Mouse (Mus musculus) liver, embryonic 15.5 days (tissue): ENCODE measurements around the gene Pld3. TPM values are rescaled to one million over a fixed set of nuclear protein-coding genes. Genes with fewer than 3 reads are reported as not detected.
A peak's percentile ranks its signal among the peaks of the same experiment; 100 is the strongest.

ENCODE experiments used
- ATAC-seq: fragments of 200-750 bp; cut with Nextera tagmentation; 2 replicates; pipeline ENCODE4 v1.8.0; 2017; ENCODE audit warnings: moderate number of reproducible peaks, mild to moderate bottlenecking, moderate library complexity; ENCODE audit not compliant: insufficient read depth
- H3K27ac ChIP-seq: fragments of 300-500 bp; sonication (generic); replicated peaks from 2 replicates; pipeline ENCODE4 v1.5.1; 2015; ENCODE audit warnings: mild to moderate bottlenecking, inconsistent platforms
- H3K27me3 ChIP-seq: fragments of 300-500 bp; sonication (generic); 2 replicates; pipeline ENCODE4 v1.6.1; 2015; ENCODE audit warnings: mild to moderate bottlenecking, inconsistent platforms
- H3K36me3 ChIP-seq: fragments of 300-500 bp; sonication (generic); replicated peaks from 2 replicates; pipeline ENCODE4 v1.6.1; 2015; ENCODE audit warnings: moderate library complexity, mild to moderate bottlenecking, inconsistent platforms
- H3K4me1 ChIP-seq: fragments of 300-500 bp; sonication (generic); replicated peaks from 2 replicates; pipeline ENCODE4 v1.6.1; 2015; ENCODE audit warnings: inconsistent platforms
- H3K4me2 ChIP-seq: fragments of 300-500 bp; sonication (generic); 2 replicates; pipeline ENCODE4 v1.6.1; 2015; ENCODE audit warnings: moderate library complexity, mild to moderate bottlenecking, inconsistent platforms
- H3K4me3 ChIP-seq: fragments of 300-500 bp; sonication (generic); replicated peaks from 2 replicates; pipeline ENCODE4 v1.5.1; 2015; ENCODE audit warnings: mild to moderate bottlenecking, inconsistent platforms
- H3K9ac ChIP-seq: fragments of 300-500 bp; sonication (generic); 2 replicates; pipeline ENCODE4 v1.6.1; 2015; ENCODE audit warnings: moderate library complexity, mild to moderate bottlenecking, inconsistent platforms
- H3K9me3 ChIP-seq: fragments of 300-500 bp; sonication (generic); replicated peaks from 2 replicates; pipeline ENCODE4 v1.6.1; 2016; ENCODE audit warnings: inconsistent platforms
- WGBS: fragments of 180-500 bp; shearing (Covaris S2); methylation state at CpG from one replicate; pipeline ENCODE4 v1.1.7; 2015; ENCODE audit warnings: mixed read lengths; ENCODE audit not compliant: insufficient replicate concordance; 5-methylcytosine and 5-hydroxymethylcytosine counted together
- polyA plus RNA-seq: library from polyadenylated mRNA; unstranded; fragments of >200 nt; fragmentation: Nextera tagmentation; extraction: Ambion mirVana; gene quantifications from 2 replicates; pipeline ENCODE4 v1.2.1, GENCODE M21; 2015

Pld3 gene
- polyA plus RNA-seq: 76.3 and 93.4 TPM in 2 replicates

DNA sequence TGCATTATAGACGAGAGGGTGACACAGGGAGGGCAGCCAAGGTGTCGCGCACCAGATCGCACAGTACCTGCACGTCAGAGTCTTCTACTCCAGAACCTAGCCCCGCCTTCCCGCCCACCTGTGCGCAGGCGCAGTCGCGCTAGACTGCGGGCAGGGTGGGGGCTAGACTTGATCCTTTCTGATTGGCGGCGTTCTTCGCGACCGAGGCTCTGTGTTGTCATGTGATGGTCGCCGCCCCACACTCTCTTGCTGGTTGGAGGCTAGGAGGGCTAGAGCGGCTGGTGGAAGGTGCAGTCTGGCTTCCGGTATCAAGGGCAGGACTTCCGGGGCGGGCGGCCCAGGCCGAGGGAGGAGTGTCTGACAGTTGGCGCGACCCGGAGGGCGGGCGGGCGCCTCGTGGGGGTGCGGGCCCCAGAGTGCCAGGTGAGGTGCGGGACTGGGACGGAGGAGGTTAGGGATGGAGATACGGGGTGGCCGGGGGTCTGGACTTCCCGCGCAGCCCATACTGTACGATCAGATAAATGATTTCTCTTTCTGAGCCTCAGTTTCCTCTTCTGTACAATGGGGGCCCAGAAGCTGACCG, at the start of gene Pld3, which contains the start of gene 2310022A10Rik:
Gene Pld3, minus strand, starts transcription at position 288 of the 583 bp plus-strand sequence.
Gene 2310022A10Rik, plus strand, starts transcription at position 303 of the 583 bp plus-strand sequence.
- Histone ChIP-seq H3K9me3 (no peaks in the 10 kb centered on the region), H3K27me3 (no peaks in the 10 kb centered on the region), H3K27ac (peak within 1 kb of the TSS; percentile 77), H3K4me3 (peak within 1 kb of the TSS; percentile 75), H3K9ac (peak within 1 kb of the TSS; percentile 86), H3K36me3 (peaks cover 14% of the 10 kb centered on the region), H3K4me1 (peaks cover 35% of the 10 kb centered on the region), H3K4me2 (peak within 1 kb of the TSS; percentile 90)
- ATAC-seq: peak; percentile 100
- 0% methylated on average over 41 of the region's 41 CpGs for WGBS

DNA sequence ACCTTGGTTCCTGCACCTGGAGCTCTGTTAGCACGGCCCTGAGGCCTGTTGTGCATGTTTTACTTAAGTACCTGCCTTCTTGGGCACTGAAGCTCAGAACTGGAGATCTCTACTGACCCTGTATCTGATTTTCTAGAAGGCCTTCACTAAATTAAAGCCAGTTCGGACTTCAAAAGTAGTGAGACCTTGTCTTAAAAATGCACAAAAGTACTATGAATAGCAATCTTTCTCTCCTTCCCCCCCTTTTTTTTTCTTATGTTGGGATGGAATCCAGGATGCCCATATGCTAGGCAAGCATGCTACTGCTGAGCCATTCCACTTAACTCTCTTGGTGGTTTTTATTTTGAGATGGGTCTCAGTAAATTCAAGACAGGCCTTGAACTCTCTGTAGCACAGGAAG, 49.1 kb upstream of the Pld3 start:
- ATAC-seq: no peak
- Histone ChIP-seq H3K9me3 (no peaks in the 10 kb centered on the region), H3K9ac (no peak overlapping the region), H3K27me3 (no peaks in the 10 kb centered on the region), H3K4me1 (peaks cover 77% of the 10 kb centered on the region), H3K4me2 (no peak overlapping the region), H3K4me3 (no peak overlapping the region), H3K36me3 (no peaks in the 10 kb centered on the region), H3K27ac (no peak overlapping the region)
- 61% methylated on average over 2 of the region's 2 CpGs for WGBS

DNA sequence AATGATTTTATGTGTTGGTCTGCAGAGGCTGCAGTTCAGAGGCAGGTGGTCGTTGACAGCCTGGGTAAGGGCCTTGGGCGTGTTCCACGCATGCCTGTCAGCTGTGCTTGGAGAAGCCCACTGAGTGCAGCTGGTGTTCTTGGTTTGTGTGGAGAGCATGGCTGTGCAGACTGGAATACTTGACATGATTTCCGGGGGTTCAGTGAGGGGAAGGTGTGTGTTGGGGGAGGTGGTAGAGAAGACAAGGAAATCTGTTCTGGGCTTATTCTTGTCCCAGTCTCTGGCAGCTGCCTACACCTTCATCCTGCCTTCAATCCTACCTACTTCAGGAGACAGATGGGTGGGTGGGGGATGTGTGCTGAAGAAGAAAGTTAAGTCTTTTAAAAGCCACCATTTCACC, 48.6 kb upstream of the Pld3 start:
- no peak overlapping the region for H3K4me3 ChIP-seq
- H3K9ac ChIP-seq: no peak overlapping the region
- H3K36me3 ChIP-seq: no peaks in the 10 kb centered on the region
- no peaks in the 10 kb centered on the region for H3K9me3 ChIP-seq
- WGBS: 69% methylated on average over 4 of the region's 4 CpGs
- H3K4me1 ChIP-seq: peaks cover 77% of the 10 kb centered on the region
- H3K4me2 ChIP-seq: no peak overlapping the region
- H3K27ac ChIP-seq: no peak overlapping the region
- no peak for ATAC-seq
- H3K27me3 ChIP-seq: no peaks in the 10 kb centered on the region

DNA sequence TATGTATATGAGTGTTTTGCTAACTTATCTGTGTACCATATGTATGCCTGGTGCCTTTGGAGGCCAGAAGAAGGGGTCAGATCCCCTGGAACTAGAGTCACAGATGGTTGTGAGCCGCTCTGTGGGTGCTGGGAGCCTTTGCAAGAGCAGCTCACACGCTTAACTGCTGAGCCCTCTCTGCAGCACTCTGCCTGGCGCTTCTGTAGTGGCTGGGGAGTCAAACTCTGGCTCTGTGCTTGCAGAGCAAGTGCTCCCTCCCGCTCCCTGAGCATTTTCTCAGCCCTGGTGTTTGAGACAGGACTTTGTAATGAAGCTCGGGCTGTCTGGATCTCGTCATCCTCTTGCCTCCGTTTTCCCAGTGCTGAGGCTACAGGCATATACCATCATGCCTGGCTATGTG, 45.0 kb upstream of the Pld3 start:
- Histone ChIP-seq H3K27me3 (no peaks in the 10 kb centered on the region), H3K9me3 (no peaks in the 10 kb centered on the region), H3K4me2 (no peak overlapping the region), H3K27ac (no peak overlapping the region), H3K4me1 (peaks cover 86% of the 10 kb centered on the region), H3K4me3 (no peak overlapping the region), H3K9ac (no peak overlapping the region), H3K36me3 (no peaks in the 10 kb centered on the region)
- ATAC-seq: no peak
- 69% methylated on average over 7 of the region's 7 CpGs for WGBS

DNA sequence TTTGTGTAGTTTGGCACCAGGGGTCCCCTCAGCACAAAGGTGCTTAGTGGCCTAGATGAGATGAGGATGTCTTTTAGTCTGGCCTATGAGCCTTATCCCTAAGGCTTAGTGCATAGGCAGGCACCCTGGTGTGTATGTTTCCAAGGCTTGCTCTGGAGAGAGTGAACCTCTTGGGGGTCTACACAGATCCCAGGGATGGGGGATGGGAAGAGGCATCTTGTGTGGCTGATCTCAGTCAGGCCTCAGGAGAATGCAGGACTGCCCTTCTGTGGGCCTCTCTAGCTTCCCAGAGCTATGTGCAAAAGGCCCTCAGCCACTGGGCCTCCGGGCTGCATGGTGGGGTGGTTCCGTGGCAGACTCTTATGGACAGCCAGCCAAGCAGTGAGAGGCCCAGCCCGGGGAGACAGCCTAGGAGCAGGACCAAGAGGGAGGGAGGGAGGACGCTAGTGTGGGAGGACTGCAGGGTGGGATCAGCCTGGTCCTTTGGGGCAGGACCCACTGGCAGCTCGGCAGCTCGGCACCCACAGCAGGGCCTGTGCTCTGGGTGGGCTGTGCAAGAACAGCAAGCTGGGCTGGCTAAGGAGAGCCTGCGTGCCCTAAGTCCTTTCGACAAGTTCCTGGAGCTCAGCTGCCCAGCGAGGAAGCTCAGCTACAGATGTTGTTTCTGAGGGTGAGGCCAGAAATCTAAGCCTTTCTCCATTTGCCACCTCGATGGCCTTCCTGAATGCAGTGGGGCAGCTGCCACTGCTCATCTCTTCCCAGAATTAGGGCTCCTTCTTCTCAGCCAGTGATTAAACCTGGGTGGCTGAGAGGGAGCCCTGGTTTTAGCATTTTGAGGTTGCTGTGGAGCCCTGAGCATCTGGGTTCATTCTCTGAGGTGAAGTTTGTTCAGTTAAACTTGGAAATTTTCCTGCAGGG, 43.8 kb upstream of the Pld3 start:
- Histone ChIP-seq H3K36me3 (no peaks in the 10 kb centered on the region), H3K27me3 (no peaks in the 10 kb centered on the region), H3K4me3 (no peak overlapping the region), H3K4me2 (peak overlapping the region; percentile 27; the same call in 1 of the 2 replicates), H3K4me1 (peaks cover 84% of the 10 kb centered on the region), H3K9ac (peak overlapping the region; percentile 12; the same call in 1 of the 2 replicates), H3K27ac (peak overlapping the region; percentile 20), H3K9me3 (no peaks in the 10 kb centered on the region)
- 60% methylated on average over 10 of the region's 10 CpGs for WGBS
- no peak for ATAC-seq

DNA sequence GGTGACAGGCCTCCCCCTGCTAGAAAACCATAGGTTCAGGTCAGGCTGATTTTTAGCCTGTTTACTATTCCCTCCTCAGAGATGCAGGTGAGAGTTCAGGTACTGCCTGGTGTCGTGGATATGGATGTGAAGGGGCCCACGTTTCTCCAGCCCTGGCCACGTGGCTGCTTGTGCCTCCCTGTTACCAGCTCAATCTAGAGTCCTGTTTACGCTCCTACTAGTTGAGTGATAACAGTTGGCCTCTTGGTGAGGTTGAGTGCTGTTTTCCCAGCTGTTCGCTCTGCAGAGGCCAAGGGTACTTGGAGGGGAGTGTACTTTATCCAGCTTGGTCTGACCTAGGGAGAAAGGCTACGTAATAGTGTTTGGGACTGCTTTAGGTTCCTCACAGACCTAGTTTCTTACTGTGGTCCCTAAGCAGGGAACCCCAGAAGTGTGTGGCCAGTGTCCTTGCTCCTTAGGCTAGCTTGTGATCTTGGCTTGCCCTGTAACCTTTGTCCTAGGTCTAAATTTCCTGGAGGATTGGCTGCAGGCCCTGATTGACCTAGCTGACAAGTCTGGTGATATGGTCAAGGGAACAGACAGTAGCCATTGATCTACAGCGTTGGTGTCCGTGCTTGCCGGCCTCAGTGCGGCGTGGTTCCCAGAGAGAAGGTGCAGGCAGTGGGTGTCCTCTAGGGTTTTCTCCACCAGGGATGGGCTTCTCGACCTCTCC, 40.1 kb upstream of the Pld3 start:
- peak; percentile 23 for ATAC-seq

DNA sequence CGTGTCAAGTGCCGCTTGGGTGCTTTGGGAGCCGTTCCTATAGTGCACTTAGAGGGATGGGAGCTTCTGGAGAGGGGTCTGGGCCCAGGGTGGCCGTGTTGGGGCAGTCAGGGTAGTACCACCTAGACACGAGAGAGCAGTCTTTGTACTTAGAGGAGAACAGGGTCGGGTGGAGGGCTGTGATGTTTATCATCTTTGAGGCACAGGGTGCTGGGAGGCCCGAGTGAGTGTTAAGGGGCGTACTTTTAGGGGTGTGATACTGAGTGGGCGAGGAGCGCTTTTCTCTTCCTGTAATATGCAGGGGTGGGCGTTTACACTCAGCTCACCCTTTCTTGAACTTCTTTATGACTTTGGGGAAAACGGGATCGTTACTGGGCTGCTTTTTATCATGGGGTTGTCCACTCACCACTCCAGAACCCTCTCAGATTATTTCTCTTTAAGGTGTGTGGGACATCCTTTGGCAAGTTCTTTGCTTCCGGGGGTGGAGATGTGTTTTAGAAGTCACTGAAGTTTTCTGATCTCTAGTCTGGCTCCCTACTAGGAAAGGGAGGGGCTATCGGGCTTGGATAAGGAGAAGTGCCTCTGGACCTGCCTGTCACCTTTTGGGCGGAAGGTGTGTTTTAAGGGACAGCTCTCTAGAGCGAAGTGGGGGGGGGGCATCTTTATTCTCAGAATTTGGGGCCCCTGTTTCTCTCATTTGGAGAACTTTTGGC, 39.4 kb upstream of the Pld3 start:
- no peaks in the 10 kb centered on the region for H3K36me3 ChIP-seq
- H3K4me3 ChIP-seq: peak overlapping the region; percentile 92
- 2% methylated on average over 17 of the region's 17 CpGs for WGBS
- peak overlapping the region; percentile 94 for H3K9ac ChIP-seq
- peak overlapping the region; percentile 89 for H3K4me2 ChIP-seq
- peak; percentile 54 for ATAC-seq
- no peaks in the 10 kb centered on the region for H3K27me3 ChIP-seq
- peak overlapping the region; percentile 99 for H3K27ac ChIP-seq
- no peaks in the 10 kb centered on the region for H3K9me3 ChIP-seq
- H3K4me1 ChIP-seq: peaks cover 58% of the 10 kb centered on the region

More for the DNA sequence above, 40.1 kb upstream of the Pld3 start:
- Histone ChIP-seq H3K4me3 (peak overlapping the region; percentile 92), H3K9ac (peak overlapping the region; percentile 94), H3K36me3 (no peaks in the 10 kb centered on the region), H3K4me2 (peak overlapping the region; percentile 89), H3K9me3 (no peaks in the 10 kb centered on the region), H3K4me1 (peaks cover 65% of the 10 kb centered on the region), H3K27ac (peak overlapping the region; percentile 99), H3K27me3 (no peaks in the 10 kb centered on the region)
- 45% methylated on average over 12 of the region's 12 CpGs for WGBS

DNA sequence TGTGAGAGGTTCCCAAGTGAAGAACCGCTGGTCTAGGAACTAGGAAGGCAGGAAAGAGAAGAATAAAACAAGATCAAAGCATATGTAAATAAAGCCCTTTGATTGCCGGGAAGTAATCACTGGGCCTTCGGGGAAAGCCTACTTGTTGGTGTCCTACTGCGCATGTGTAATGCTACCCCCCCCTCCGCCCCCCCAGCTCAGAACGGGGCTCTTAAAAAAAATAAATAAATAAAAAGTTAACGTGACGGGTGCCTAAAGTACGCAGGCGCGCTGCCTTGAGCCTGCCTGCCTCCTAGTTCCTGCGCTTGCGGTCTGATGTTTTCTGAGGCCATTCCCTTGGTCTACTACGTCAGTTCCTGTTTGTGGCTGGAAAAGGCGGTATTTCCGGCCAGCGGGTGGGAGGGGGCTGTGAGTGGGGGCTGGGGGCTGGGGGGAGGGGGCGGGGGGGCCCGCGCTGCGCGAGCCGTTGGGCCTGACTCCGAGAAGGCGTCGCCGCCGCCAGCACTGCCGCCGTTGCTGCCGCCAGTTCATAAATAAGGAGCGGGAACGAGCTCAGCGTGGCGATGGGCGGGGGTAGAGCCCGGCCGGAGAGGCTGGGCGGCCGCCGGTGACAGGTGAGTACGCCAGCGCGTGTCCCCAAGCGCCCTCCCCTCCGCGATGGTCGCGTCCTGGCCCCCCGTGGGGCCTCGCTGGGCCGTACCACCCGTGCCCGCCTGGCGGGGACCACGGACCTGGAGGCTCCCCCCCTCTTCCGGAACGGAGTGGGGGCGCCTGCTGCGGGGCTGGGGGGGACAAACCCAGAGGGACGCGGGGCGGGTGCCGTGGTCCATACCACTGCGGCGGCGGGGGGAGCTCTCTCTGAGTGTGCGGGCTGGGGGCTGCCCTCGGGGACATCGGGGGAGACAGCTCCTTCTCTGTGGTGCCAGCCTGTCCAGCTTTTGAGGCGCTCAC, 38.5 kb upstream of the Pld3 start, which contains the start of gene Akt2:
Gene Akt2, plus strand, starts transcription at position 287 of the 951 bp plus-strand sequence.
- peak; percentile 79 for ATAC-seq
- H3K27ac ChIP-seq: peak within 1 kb of the TSS; percentile 99
- peak within 1 kb of the TSS; percentile 92 for H3K4me3 ChIP-seq
- peak within 1 kb of the TSS; percentile 89 for H3K4me2 ChIP-seq
- peak within 1 kb of the TSS; percentile 94 for H3K9ac ChIP-seq
- H3K27me3 ChIP-seq: no peaks in the 10 kb centered on the region
- WGBS: under 1% methylated on average over 71 of the region's 71 CpGs
- no peaks in the 10 kb centered on the region for H3K9me3 ChIP-seq
- peaks cover 53% of the 10 kb centered on the region for H3K4me1 ChIP-seq
- H3K36me3 ChIP-seq: no peaks in the 10 kb centered on the region

DNA sequence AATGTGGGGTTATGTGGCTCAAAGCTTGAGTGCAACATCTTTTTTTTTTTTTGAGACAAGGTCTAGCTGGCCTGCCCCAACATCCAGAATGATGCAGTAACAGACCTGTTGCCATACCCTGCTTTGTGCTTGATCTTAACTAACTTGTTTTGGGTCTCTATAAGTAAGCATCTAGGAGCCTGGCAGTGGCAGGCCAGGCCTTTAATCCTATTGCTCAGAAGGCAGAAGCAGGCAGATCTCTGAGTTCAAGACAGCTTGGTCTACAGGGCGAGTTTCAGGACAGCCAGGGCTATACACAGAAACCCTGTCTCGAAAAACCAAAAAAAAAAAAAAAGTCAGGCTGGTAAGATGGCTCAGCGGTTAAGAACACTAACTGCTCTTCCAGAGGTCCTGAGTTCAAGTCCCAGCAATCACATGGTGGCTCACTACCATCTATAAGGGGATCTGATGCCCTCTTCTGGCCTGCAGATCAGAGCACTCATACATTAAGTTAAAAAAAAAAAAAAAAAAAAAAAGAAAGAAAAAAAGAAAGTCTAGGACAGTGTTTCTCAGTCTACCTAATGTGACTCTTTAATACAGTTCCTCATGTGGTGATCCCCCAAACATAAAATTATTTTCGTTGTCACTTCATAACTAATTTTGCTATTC, 37.7 kb upstream of the Pld3 start:
- H3K9ac ChIP-seq: peak overlapping the region; percentile 94
- peak overlapping the region; percentile 99 for H3K27ac ChIP-seq
- H3K4me3 ChIP-seq: peak overlapping the region; percentile 92
- no peaks in the 10 kb centered on the region for H3K36me3 ChIP-seq
- peak overlapping the region; percentile 89 for H3K4me2 ChIP-seq
- 47% methylated on average over 4 of the region's 4 CpGs for WGBS
- H3K27me3 ChIP-seq: no peaks in the 10 kb centered on the region
- no peaks in the 10 kb centered on the region for H3K9me3 ChIP-seq
- no peak for ATAC-seq
- peaks cover 45% of the 10 kb centered on the region for H3K4me1 ChIP-seq
